Mouse (Mus musculus) gastrocnemius, adult 8-10 months (tissue): ENCODE results near the gene H2-Ob. TPM values are rescaled to one million over a fixed set of nuclear protein-coding genes. Genes with fewer than 3 reads are reported as not detected.

Experiments
- DNase-seq, 2 experiments: peaks; one replicate each; pipeline ENCODE4 v3.0.0; 2022; ENCODE audit warnings: low spot score in 2 of 2
- total RNA-seq, 4 experiments: library from RNA; stranded (reverse); gene quantifications; 2 replicates each; pipeline ENCODE4 v1.2.4; 2022

H2-Ob gene
- under 1 TPM in 1 of 4 experiments, not detected in 3; 0.10 TPM for total RNA-seq

DNA sequence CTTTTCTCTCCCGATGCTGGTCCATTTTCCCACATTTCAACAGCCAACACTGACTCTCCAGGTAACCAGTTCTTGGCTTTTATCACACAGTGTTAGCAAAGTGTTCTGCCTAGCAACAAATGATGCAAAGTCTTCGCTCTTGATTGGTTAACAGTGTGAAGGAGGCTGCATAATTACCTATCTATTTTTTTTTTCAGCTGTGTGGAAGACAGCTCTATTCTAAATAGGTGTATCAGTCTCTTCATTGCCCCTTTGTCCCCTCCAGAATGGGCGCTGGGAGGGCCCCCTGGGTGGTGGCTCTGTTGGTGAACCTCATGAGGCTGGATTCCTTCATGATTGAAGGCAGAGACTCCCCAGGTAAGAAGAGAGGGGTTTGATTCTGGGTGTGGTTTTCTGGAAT lies at the start of gene H2-Ob:
Gene H2-Ob (plus strand): TSS at position 198 of the 400 bp plus-strand sequence.
- DNase-seq = no peak

GRCm38 (mm10) chr17:34188986-34189385 lies 49.7 kb upstream of the H2-Ob start:
- DNase-seq = no peak

GRCm38 (mm10) chr17:34192852-34193251 lies 45.9 kb upstream of the H2-Ob start:
- no peak for DNase-seq

- no peak for DNase-seq
These were observed 45.2 kb upstream of the H2-Ob start for GRCm38 (mm10) chr17:34193468-34193867.

DNA sequence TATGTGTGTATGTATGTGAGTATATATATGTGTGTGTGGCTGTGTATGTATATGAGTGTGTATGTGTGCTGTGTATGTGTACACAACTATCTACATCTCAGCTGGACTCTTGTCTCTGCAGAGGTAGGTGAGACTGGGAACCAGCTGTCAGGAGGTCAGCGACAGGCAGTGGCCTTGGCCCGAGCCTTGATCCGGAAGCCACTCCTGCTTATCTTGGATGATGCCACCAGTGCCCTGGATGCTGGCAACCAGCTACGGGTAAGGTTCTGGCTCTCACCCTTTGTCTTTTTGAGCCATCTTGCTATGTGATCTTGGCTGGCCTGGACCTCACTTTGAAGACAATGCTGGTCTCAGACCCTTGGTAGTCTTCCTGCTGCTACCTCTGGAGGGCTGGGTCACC lies 44.0 kb upstream of the H2-Ob start:
- DNase-seq = no peak

- no peak for DNase-seq
These were observed 42.2 kb upstream of the H2-Ob start for GRCm38 (mm10) chr17:34196491-34196890.

DNA sequence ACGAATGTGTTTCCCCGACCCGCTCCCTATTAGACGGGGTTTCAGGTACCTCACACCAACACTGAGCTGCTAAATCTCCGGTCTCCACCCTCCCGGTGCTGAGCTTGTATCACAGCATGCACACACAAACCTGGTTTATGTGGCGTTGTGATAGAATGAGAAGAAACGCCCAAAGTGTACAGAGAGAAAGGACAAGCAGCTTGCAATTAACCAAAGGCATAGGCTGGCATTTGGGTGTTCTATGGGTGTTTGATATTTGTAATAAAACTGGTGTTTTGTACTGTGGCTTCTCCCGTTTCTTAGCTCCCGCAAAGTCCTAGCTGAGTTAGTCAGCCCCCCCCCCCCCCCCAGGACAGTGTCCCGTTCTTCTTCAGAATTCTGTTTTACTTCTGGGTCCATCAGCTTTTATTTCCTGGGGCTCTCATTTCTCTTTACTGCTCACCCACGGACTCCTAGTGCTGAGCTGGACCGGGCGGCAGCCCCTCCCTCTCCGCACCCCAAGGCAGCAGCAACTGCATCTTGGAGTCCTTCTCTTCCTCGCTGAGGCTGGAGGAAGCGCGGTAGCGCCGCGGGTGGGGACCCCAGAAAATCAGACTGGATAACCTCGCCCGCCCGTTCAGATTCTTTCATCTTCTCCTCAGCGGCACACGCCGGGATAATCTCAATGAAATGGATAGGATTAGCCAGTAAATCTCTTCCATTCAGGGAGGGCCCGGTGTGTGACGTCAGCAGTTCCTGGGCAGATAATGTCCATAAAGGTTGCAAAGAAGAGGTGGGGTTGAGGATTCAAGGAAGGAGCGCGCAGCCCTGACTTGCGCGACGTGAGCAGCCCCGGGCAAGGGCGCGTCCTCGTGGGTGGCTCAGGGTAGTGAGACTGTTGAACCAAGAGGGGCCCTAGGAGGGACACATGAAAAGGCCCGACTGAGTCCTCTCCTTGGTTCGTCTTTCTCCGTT lies 41.5 kb upstream of the H2-Ob start, which contains the start of gene Psmb8:
Gene Psmb8 (plus strand): TSS at position 781 of the 954 bp plus-strand sequence.
- DNase-seq = peak; percentile 78 to 81

DNA sequence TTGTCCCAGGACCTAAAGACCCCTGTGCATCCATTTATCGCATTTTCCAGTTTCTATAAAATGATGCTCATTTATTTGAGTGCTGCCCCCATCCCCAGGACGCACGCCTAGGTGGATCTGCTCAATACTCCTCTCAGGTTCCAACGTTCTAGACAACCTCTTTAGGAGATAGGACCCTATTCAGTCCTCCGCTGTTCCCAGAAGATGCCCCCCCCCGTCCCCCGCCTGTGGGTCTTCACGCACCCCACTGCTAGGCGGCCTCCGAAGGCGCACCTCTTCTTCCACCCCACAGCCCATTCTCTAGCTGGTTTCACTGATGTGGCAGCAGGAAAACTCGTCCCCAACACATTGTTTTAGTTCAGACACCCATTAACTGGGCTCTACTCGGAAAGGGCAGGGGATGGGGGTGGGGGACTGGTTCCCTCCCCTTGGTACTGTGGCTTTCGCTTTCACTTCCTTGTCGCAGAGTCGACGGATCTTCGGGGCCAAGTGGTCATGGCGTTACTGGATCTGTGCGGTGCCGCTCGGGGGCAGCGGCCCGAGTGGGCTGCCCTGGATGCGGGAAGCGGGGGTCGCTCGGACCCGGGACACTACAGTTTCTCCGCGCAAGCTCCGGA lies 40.7 kb upstream of the H2-Ob start:
- DNase-seq = no peak

DNA sequence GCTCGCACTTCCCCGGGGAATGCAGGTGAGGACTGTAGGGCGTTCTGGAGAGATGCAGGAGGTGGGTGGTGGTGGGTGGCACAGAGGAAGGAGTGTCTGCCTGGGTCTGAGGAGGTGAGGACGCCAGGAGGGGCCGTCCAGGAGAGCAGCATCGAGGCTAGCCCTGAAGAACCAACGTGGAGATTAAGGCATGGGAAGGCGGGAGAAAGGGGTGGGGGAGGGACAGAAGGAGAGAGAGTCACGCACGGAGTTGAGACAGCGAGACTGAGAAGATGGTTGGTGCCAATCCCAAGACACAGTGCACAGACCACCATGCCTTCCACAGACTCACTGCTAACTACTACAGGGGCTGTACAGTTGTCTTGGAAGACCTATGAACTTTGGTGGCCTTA lies 40.2 kb upstream of the H2-Ob start:
- no peak for DNase-seq

DNA sequence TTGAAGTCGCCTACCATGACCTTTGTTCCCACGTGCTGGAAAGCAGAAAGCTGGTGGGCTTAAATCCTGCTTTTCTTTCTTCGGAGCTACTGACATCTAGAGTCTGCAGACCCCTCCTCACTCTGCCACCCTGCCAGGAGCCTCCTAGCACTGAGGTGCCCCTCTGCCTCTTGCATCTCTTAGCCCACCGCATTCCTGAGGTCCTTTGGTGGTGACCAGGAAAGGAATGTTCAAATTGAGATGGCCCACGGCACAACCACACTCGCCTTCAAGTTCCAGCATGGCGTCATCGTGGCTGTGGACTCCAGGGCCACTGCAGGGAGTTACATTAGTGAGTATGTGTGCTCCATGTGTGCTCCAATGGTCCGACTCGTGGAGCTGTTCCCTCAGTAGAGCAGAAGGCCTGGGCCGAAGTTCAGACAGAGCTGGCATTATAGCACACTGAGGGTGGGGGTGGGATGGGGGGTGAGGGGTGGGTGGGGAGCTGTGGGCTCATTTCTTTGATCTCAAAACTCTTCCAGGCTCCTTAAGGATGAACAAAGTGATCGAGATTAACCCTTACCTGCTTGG lies 39.6 kb upstream of the H2-Ob start:
- DNase-seq = no peak

- no peak for DNase-seq
These were observed 38.7 kb upstream of the H2-Ob start for GRCm38 (mm10) chr17:34200047-34200446.

- DNase-seq = no peak
These were observed 37.8 kb upstream of the H2-Ob start for GRCm38 (mm10) chr17:34200772-34201505.

DNA sequence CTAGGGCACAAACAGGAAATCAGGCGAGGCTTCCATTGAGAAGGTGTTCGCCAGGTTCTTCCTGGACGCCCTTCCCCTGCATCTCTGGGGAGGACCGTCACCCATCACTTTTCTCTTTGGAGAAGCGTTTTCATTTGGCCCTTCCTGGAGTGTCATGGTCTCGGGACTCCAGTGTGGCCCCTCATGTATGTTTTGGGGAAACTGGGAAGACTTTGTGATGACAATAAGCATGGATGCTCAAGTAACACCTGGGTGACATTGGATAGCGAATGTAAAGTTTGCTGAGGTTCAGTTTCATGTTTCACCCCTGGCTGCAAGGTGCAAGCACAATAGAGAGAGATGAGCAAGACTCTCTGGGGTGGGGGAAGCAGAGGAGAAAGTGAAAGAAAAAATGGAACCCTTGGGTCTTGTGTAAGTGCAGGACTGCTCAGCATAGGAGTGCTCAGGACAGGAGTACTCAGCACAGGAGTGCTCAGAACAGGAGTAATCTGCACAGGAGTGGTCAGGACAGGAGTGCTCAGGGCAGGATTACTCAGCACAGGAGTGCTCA lies 37.1 kb upstream of the H2-Ob start:
- no peak for DNase-seq

- no peak for DNase-seq
These were observed 35.8 kb upstream of the H2-Ob start for GRCm38 (mm10) chr17:34202760-34203442.

DNA sequence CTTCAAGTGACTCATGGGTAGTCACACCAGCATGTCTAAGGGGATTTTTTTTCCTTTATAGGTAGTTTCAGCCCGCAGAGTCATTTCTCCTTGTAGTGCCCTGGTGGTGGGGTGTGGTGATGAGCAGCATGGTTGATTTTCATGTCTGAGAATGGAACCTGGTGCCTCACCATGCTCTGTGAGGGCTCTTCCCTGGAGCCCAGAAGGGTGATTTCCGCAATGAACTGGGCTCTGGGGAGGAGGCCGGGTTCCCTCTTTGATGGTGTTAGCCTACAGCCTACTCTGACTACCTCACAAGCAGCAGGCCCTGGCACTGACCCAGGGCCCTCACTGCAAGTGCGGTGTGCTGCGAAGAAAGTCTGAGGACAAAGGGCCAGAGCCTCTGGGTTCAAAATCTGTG lies 35.3 kb upstream of the H2-Ob start, which contains the start of gene Tap2:
Gene Tap2 (plus strand): TSS at position 84 of the 400 bp plus-strand sequence.
- no peak for DNase-seq

DNA sequence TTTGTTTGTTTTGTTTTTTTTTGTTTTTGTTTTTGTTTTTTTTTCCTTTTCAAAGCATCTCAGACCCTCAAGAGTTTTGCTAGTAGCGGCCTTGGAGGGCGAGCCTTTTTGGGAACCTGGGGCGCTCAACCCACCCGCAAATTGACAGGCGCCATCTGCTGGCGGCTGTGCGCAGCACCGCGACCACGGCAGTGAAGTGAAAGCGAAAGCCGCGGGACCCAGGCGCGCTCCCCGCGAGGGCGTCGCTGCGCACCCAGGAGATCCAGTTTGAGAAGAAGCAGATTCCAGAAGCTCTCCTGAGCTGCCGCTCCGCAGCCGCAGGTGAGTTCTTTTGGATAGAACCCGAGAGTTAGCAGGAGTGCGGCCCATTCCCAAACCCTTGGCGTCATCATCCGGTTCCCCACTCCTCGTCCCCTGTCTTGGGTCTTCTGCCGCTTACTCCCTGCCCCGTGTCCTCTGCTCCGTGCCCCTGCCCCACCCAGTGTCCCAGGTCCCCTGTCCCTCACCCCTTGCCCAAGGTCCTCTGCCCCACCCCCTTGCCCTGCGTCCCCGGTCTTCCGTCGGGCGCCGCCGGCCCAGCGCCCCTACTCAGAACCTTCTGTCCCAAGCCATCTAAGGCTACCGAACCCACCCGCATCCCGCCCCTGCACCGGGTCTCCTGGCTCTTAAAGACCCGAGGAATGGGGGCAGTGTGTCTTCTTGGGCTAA lies 34.2 kb upstream of the H2-Ob start:
- DNase-seq = peak; percentile 80 to 82

DNA sequence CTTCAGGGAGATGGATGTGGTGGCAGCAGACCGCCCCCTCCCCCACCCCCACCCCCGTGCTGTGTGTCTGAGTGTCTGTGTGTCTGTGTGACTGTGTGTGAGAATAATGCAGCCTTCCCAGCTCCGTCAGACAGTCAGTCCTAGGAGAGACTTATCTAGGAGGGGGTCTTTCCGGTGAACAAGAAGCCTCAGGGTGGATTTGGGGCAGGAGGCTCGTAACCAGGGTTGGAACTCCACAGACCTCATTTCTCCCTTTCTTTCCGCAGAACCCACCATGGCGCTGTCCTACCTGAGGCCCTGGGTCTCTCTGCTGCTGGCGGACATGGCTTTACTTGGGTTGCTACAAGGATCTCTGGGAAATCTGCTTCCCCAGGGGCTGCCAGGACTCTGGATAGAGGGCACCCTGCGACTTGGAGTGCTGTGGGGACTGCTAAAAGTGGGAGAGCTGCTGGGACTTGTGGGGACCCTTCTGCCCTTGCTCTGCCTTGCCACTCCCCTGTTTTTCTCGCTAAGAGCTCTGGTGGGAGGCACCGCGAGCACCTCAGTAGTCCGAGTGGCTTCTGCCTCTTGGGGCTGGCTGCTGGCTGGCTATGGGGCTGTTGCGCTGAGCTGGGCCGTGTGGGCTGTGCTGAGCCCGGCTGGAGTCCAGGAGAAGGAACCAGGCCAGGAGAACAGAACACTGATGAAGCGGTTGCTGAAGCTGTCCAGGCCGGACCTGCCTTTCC lies 33.5 kb upstream of the H2-Ob start:
- DNase-seq = peak in 1 of 2 experiments; percentile 42

DNA sequence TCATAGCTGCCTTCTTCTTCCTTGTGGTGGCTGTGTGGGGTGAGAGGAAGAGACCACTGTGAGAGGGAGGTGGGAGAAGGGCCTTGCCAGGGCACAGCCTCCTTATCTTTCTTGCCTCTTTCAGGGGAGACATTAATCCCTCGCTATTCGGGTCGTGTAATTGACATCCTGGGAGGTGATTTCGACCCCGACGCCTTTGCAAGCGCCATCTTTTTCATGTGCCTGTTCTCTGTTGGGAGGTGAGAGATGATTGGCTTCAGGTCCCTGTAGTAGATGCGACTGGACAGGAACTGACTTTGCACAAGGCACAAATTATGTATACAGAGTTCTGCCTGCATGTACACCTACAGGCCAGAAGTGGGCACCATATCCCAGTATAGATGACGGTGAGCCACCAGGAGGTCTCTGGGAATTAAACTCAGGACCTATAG lies 32.9 kb upstream of the H2-Ob start:
- no peak for DNase-seq

DNA sequence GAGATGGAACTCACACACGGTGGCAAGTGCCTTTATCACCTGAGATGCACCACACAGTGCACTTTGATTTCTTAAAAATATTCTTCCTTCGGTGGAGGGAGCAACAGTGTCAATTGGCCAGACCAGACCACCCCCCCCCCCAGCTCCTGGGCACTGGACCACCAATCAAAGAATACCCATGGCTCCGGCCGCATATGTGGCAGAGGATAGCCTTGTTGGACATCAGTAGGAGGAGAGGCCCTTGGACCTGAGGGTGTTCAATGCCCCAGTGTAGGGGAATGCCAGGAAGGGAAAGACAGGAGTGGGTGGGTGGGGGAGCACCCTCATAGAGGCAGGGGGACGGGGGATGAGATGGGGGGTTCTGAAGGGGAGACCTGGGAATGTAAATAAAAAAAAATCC lies 32.0 kb upstream of the H2-Ob start:
- DNase-seq = no peak
